ENCODE assay signal across 20 mouse cellular contexts in genomic region chr15:89351302-89351701, GRCm38 (mm10). TPM values are rescaled to one million over a fixed set of nuclear protein-coding genes. Genes with fewer than 3 reads are reported as not detected.
"Had no signal": no experiment of that assay in that cellular context is flagged by ENCODE, and none has a peak within 500 bp of the region (broad histone marks: within the 10 kb centered on the region; RNA-seq: fewer than 3 reads in every experiment).

No protein-coding gene starts in this region.

- DNase-seq: kidney, adult 9 months; kidney, postnatal 36 days; layer of hippocampus, adult 9-11 months; layer of hippocampus, postnatal 36 days; liver; lung, adult 2 months; lung, postnatal 10 days; thymus, postnatal 4 days had no signal

- H3K27ac ChIP-seq: kidney, postnatal 0 days; liver, embryonic 14.5 days; macrophage; midbrain, embryonic 12.5 days; neural tube, embryonic 12.5 days; stomach, postnatal 0 days had no signal

- H3K4me2 ChIP-seq: limb, embryonic 12.5 days; midbrain, embryonic 12.5 days; neural tube, embryonic 12.5 days had no signal

- H3K27me3 ChIP-seq: limb, embryonic 12.5 days; megakaryocyte, embryonic 14.5 days; midbrain, embryonic 12.5 days; neural tube, embryonic 12.5 days had no signal

- H3K9me3 ChIP-seq: limb, embryonic 12.5 days; megakaryocyte, embryonic 14.5 days; midbrain, embryonic 12.5 days; neural tube, embryonic 12.5 days had no signal

- H3K4me3 ChIP-seq: limb, embryonic 12.5 days; megakaryocyte, embryonic 14.5 days; midbrain, embryonic 12.5 days; myocyte; neural tube, embryonic 12.5 days had no signal

- H3K9ac ChIP-seq: limb, embryonic 12.5 days; liver, embryonic 14.5 days; midbrain, embryonic 12.5 days; neural tube, embryonic 12.5 days had no signal

RNA-seq across cellular contexts. Expression of gene Miox, which starts 17.1 kb away (rescaled TPM):
- total RNA-seq: layer of hippocampus, adult 18-20 months; layer of hippocampus, postnatal 36 days; left cerebral cortex, postnatal 36 days; neutrophil, adult 5-6 weeks had no signal
- polyA plus RNA-seq: limb, embryonic 12.5 days; macrophage; midbrain, embryonic 12.5 days; neural tube, embryonic 12.5 days; stomach, postnatal 0 days had no signal
